Mouse (Mus musculus): Measurements from ENCODE around the gene Dnajc6. TPM values are rescaled to one million over a fixed set of nuclear protein-coding genes. Genes with fewer than 3 reads are reported as not detected.

Gene Dnajc6
- polyA plus RNA-seq (2012; rRNA removed) = 0.44 and 0.58 TPM in 2 replicates

GRCm38 (mm10) chr4:101496534-101497237, at the start of gene Dnajc6:
Gene Dnajc6 (plus strand): TSS chr4:101496648.
- Histone ChIP-seq H3K4me1 (ENCODE audit: control insufficient read depth, insufficient read depth, insufficient read length, low read length) (peaks cover 3% of the 10 kb centered on the region; the same call in 1 of the 2 replicates), H3K4me3 (ENCODE audit: low read depth, low read length) (peak within 1 kb of the TSS; percentile 44), H3K27me3 (ENCODE audit: control insufficient read depth, insufficient read depth, low read length) (peaks cover 21% of the 10 kb centered on the region), H3K27ac (ENCODE audit: insufficient read depth, low read depth, low read length) (no peak within 1 kb of the TSS), H3K36me3 (ENCODE audit: control insufficient read depth, insufficient read depth, low read length) (no peaks in the 10 kb centered on the region)
- no peak for TF ChIP-seq CTCF (IDR thresholded peaks at IDR 0.05; ENCODE audit: extremely low read depth, insufficient read length, insufficient replicate concordance, low read depth, low read length)
- TF ChIP-seq POLR2A (IDR thresholded peaks at IDR 0.05; ENCODE audit: low read depth, low read length) = no peak
- 2% methylated on average over 57 of the region's 57 CpGs for WGBS

DNA sequence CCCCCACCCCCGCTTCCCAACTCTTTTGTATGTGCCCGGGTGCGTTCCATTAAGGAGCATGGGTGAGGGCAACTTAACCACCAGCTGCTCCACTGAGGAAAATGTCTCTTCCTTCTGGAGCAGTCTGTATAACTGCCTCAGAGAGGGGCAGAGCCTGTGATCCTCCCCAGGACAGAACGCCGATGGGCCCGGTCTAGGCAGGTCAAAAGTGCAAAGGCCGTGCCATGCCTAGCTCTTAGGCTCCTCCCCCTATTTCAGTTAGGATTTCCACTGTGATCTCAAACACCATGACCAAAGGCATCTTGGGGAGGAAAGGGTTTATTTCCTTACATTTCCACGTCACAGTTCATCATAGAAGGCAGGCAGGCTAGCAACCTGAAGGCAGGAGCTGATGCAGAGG, 47.7 kb upstream of the Dnajc6 start:
- WGBS = 83% methylated on average over 8 of the region's 8 CpGs
- no peaks in the 10 kb centered on the region for H3K36me3 ChIP-seq (ENCODE audit: control insufficient read depth, insufficient read depth, low read length)
- no peak overlapping the region for H3K4me3 ChIP-seq (ENCODE audit: low read depth, low read length)
- TF ChIP-seq POLR2A (IDR thresholded peaks at IDR 0.05; ENCODE audit: low read depth, low read length) (no peak; the same call in 1 of the 2 replicates), CTCF (IDR thresholded peaks at IDR 0.05; ENCODE audit: extremely low read depth, insufficient read length, insufficient replicate concordance, low read depth, low read length) (no peak)
- H3K27me3 ChIP-seq (ENCODE audit: control insufficient read depth, insufficient read depth, low read length) = no peaks in the 10 kb centered on the region
- H3K27ac ChIP-seq (ENCODE audit: insufficient read depth, low read depth, low read length) = no peak overlapping the region
- H3K4me1 ChIP-seq (ENCODE audit: control insufficient read depth, insufficient read depth, insufficient read length, low read length) = peaks cover 4% of the 10 kb centered on the region; the same call in 1 of the 2 replicates

- WGBS = 67% methylated on average over 7 of the region's 7 CpGs
- no peaks in the 10 kb centered on the region for H3K27me3 ChIP-seq (ENCODE audit: control insufficient read depth, insufficient read depth, low read length)
- TF ChIP-seq CTCF (IDR thresholded peaks at IDR 0.05; ENCODE audit: extremely low read depth, insufficient read length, insufficient replicate concordance, low read depth, low read length) (no peak), POLR2A (IDR thresholded peaks at IDR 0.05; ENCODE audit: low read depth, low read length) (no peak)
- H3K4me3 ChIP-seq (ENCODE audit: low read depth, low read length) = no peak overlapping the region
- no peaks in the 10 kb centered on the region for H3K36me3 ChIP-seq (ENCODE audit: control insufficient read depth, insufficient read depth, low read length)
- no peak overlapping the region for H3K27ac ChIP-seq (ENCODE audit: insufficient read depth, low read depth, low read length)
- H3K4me1 ChIP-seq (ENCODE audit: control insufficient read depth, insufficient read depth, insufficient read length, low read length) = peaks cover 3% of the 10 kb centered on the region; the same call in 1 of the 2 replicates
These were observed 47.1 kb upstream of the Dnajc6 start for GRCm38 (mm10) chr4:101449344-101449743.

DNA sequence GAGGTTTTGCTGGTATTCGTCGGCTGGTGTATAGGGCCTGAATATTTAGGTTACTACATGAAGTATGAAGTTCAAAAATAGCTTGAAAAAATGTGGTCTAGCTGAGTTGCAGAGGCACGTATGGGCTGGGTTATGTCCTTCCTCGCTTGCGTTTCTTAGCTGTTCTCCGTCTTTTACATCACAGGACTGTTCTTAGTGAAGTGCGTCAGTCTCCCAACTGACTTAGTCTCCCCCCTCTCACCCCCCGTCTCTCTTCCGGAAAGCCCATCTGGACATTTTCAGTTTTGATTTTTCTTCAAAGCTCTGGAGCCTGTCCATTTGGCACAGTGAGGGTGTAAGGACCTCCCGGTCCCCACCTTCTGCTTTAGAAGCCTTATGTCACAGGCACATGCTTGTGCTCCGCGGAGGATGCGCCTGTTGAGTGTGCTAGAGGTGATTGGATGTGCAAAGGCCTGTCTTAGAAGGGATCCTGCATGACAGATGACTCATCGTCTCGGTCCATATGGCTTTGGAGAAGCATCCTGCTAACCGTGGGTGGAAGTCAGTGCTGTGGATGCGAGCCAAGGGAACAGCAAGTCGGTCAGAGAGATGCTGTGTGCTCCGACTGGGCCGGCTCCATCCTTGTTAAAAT, 46.2 kb upstream of the Dnajc6 start:
- Histone ChIP-seq H3K36me3 (ENCODE audit: control insufficient read depth, insufficient read depth, low read length) (no peaks in the 10 kb centered on the region), H3K4me1 (ENCODE audit: control insufficient read depth, insufficient read depth, insufficient read length, low read length) (peaks cover 3% of the 10 kb centered on the region; the same call in 1 of the 2 replicates), H3K27ac (ENCODE audit: insufficient read depth, low read depth, low read length) (no peak overlapping the region), H3K27me3 (ENCODE audit: control insufficient read depth, insufficient read depth, low read length) (no peaks in the 10 kb centered on the region), H3K4me3 (ENCODE audit: low read depth, low read length) (no peak overlapping the region)
- 80% methylated on average over 20 of the region's 20 CpGs for WGBS
- no peak for TF ChIP-seq CTCF (IDR thresholded peaks at IDR 0.05; ENCODE audit: extremely low read depth, insufficient read length, insufficient replicate concordance, low read depth, low read length)

DNA sequence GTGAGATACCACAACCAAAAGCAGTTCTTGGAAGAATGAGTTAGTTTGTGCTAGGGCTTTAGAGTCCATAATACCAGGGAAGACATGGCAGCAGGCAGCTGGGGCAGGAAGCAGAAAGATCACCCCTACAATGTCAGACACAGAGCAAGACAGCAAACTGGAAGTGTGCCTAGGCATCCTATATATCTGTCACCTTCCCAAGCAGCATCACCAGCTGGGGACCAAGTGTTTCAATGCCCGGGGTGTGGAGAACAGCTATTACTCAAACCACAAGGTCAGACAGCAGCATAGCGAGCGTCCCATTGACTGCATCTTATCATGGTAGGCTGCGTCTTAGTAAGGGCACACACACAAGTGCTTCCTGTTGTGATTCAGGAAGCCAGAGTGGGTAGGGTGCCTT, 45.4 kb upstream of the Dnajc6 start:
- WGBS = 81% methylated on average over 4 of the region's 4 CpGs
- H3K4me3 ChIP-seq (ENCODE audit: low read depth, low read length) = no peak overlapping the region
- no peak for TF ChIP-seq CTCF (IDR thresholded peaks at IDR 0.05; ENCODE audit: extremely low read depth, insufficient read length, insufficient replicate concordance, low read depth, low read length)
- no peak for TF ChIP-seq POLR2A (IDR thresholded peaks at IDR 0.05; ENCODE audit: low read depth, low read length)
- no peak overlapping the region for H3K27ac ChIP-seq (ENCODE audit: insufficient read depth, low read depth, low read length)
- peaks cover 3% of the 10 kb centered on the region; the same call in 1 of the 2 replicates for H3K4me1 ChIP-seq (ENCODE audit: control insufficient read depth, insufficient read depth, insufficient read length, low read length)
- H3K27me3 ChIP-seq (ENCODE audit: control insufficient read depth, insufficient read depth, low read length) = no peaks in the 10 kb centered on the region
- H3K36me3 ChIP-seq (ENCODE audit: control insufficient read depth, insufficient read depth, low read length) = no peaks in the 10 kb centered on the region

DNA sequence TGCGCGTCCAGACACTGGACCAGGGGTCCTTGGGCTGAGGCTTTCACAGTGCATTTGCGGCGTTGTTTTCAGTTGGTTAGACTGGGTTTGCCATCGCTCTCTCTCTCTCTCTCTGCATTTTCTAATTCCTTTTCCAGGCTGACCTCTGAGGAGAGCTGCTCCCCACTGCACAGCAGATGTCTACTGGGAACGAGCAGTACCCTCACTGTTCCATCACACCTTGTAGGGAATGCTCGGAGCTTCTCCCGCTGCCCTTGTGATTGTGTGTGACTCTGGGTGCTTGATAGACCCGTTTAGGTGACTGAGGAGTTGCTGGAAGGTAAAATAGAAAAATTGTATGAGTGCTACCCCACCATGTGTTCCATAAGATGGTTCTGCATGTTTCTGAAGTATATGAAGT, 43.6 kb upstream of the Dnajc6 start:
- Histone ChIP-seq H3K4me1 (ENCODE audit: control insufficient read depth, insufficient read depth, insufficient read length, low read length) (peaks cover 3% of the 10 kb centered on the region; the same call in 1 of the 2 replicates), H3K27ac (ENCODE audit: insufficient read depth, low read depth, low read length) (no peak overlapping the region), H3K27me3 (ENCODE audit: control insufficient read depth, insufficient read depth, low read length) (no peaks in the 10 kb centered on the region), H3K4me3 (ENCODE audit: low read depth, low read length) (no peak overlapping the region), H3K36me3 (ENCODE audit: control insufficient read depth, insufficient read depth, low read length) (no peaks in the 10 kb centered on the region)
- TF ChIP-seq CTCF (IDR thresholded peaks at IDR 0.05; ENCODE audit: extremely low read depth, insufficient read length, insufficient replicate concordance, low read depth, low read length) (no peak), POLR2A (IDR thresholded peaks at IDR 0.05; ENCODE audit: low read depth, low read length) (no peak)
- 92% methylated on average over 9 of the region's 9 CpGs for WGBS

- no peak for TF ChIP-seq POLR2A (IDR thresholded peaks at IDR 0.05; ENCODE audit: low read depth, low read length)
- TF ChIP-seq CTCF (IDR thresholded peaks at IDR 0.05; ENCODE audit: extremely low read depth, insufficient read length, insufficient replicate concordance, low read depth, low read length) = no peak
- Histone ChIP-seq H3K4me3 (ENCODE audit: low read depth, low read length) (no peak overlapping the region), H3K4me1 (ENCODE audit: control insufficient read depth, insufficient read depth, insufficient read length, low read length) (no peaks in the 10 kb centered on the region), H3K27ac (ENCODE audit: insufficient read depth, low read depth, low read length) (no peak overlapping the region), H3K27me3 (ENCODE audit: control insufficient read depth, insufficient read depth, low read length) (no peaks in the 10 kb centered on the region), H3K36me3 (ENCODE audit: control insufficient read depth, insufficient read depth, low read length) (no peaks in the 10 kb centered on the region)
- WGBS = 93% methylated on average over 8 of the region's 8 CpGs
These were observed 39.3 kb upstream of the Dnajc6 start for GRCm38 (mm10) chr4:101457176-101457575.
